Mouse (Mus musculus) midbrain, embryonic 11.5 days (tissue): ENCODE data around the gene Trak1. TPM values are rescaled to one million over a fixed set of nuclear protein-coding genes. Genes with fewer than 3 reads are reported as not detected.

Experiments
- ATAC-seq: fragments of 200-750 bp; cut with Nextera tagmentation; 2 replicates; pipeline ENCODE4 v1.8.0; 2017; ENCODE audit warnings: moderate TSS enrichment, moderate library complexity; ENCODE audit not compliant: low FRiP score
- DNase-seq: peaks from one replicate; pipeline ENCODE4 v3.0.0; 2015; ENCODE audit warnings: low spot score; ENCODE audit errors: missing footprints
- H3K27ac ChIP-seq: fragments of 300-500 bp; sonication (generic); 2 replicates; pipeline ENCODE4 v1.5.1; 2014; ENCODE audit warnings: low read depth, low read length
- H3K27me3 ChIP-seq: fragments of 300-500 bp; sonication (generic); 2 replicates; pipeline ENCODE4 v1.6.1; 2014; ENCODE audit warnings: mild to moderate bottlenecking, low read length, moderate library complexity, mixed read lengths; ENCODE audit not compliant: control insufficient read depth, insufficient read depth
- H3K36me3 ChIP-seq: fragments of 300-500 bp; sonication (generic); 2 replicates; pipeline ENCODE4 v1.6.1; 2014; ENCODE audit warnings: mild to moderate bottlenecking, low read length, moderate library complexity, mixed read lengths; ENCODE audit not compliant: control insufficient read depth, insufficient read depth
- H3K4me1 ChIP-seq: fragments of 300-500 bp; sonication (generic); 2 replicates; pipeline ENCODE4 v1.6.1; 2014; ENCODE audit warnings: low read length; ENCODE audit not compliant: control insufficient read depth, insufficient read depth
- H3K4me2 ChIP-seq: fragments of 300-500 bp; sonication (generic); 2 replicates; pipeline ENCODE4 v1.6.1; 2014; ENCODE audit warnings: mild to moderate bottlenecking, moderate library complexity
- H3K4me3 ChIP-seq: fragments of 300-500 bp; sonication (generic); 2 replicates; pipeline ENCODE4 v1.5.1; 2014; ENCODE audit warnings: low read depth, low read length
- H3K9ac ChIP-seq: fragments of 300-500 bp; sonication (generic); 2 replicates; pipeline ENCODE4 v1.6.1; 2014; ENCODE audit warnings: low read length
- H3K9me3 ChIP-seq: fragments of 300-500 bp; sonication (generic); 2 replicates; pipeline ENCODE4 v1.6.1; 2016; ENCODE audit warnings: low read length; ENCODE audit not compliant: control insufficient read depth
- WGBS: fragments of 180-500 bp; shearing (Covaris S2); extraction: QIAGEN DNeasy Blood & Tissue Kit; methylation state at CpG from one replicate; pipeline ENCODE4 v1.1.7; 2014; 5-methylcytosine and 5-hydroxymethylcytosine counted together
- polyA plus RNA-seq: library from polyadenylated mRNA; unstranded; fragments of >200 nt; fragmentation: Nextera tagmentation; extraction: Ambion mirVana; gene quantifications from 2 replicates; pipeline ENCODE4 v1.2.1, GENCODE M21; 2014

The Trak1 gene
- polyA plus RNA-seq, 1 experiment from 2014 or later: 20.5 TPM

- 93% methylated on average over 15 of the region's 15 CpGs for WGBS
- Histone ChIP-seq H3K36me3 (no peaks in the 10 kb centered on the region), H3K27me3 (no peaks in the 10 kb centered on the region), H3K27ac (no peak overlapping the region), H3K4me2 (no peak overlapping the region), H3K4me3 (no peak overlapping the region), H3K9ac (no peak overlapping the region), H3K4me1 (peaks cover 21% of the 10 kb centered on the region), H3K9me3 (no peaks in the 10 kb centered on the region)
- no peak for DNase-seq
- ATAC-seq: no peak
These were observed 48.3 kb downstream of the Trak1 start for GRCm38 (mm10) chr9:121345427-121346130.

GRCm38 (mm10) chr9:121346635-121347034 lies 49.3 kb downstream of the Trak1 start:
- Histone ChIP-seq H3K9me3 (no peaks in the 10 kb centered on the region), H3K4me2 (no peak overlapping the region), H3K4me3 (no peak overlapping the region), H3K36me3 (no peaks in the 10 kb centered on the region), H3K4me1 (peaks cover 29% of the 10 kb centered on the region), H3K27ac (no peak overlapping the region), H3K9ac (no peak overlapping the region), H3K27me3 (no peaks in the 10 kb centered on the region)
- 78% methylated on average over 5 of the region's 5 CpGs for WGBS
- ATAC-seq (no peak), DNase-seq (no peak)

DNA sequence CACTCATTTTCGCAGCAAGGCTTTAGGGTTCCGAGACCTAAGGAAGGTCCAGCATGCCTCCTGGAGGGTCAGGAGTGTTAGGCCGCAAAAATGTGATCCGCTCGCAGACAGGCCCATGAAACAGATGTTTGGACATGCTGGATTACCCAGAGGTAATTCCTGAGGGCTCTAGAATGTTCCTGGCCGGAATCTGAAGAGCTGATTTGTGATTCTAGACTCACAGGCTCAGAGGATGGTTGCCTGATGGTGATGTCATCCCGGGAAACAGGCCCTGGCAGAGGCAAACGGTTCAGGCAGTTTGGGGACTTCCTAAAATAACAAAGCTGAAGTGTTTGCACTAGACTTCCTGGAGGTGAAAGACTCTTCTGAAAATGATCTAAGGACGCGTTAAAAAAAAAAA lies 50.7 kb downstream of the Trak1 start:
- Histone ChIP-seq H3K4me3 (no peak overlapping the region), H3K27me3 (no peaks in the 10 kb centered on the region), H3K4me2 (no peak overlapping the region), H3K9ac (no peak overlapping the region), H3K4me1 (peaks cover 36% of the 10 kb centered on the region), H3K36me3 (no peaks in the 10 kb centered on the region), H3K27ac (peak overlapping the region; percentile 64), H3K9me3 (no peaks in the 10 kb centered on the region)
- 28% methylated on average over 10 of the region's 10 CpGs for WGBS
- ATAC-seq: no peak
- DNase-seq: peak; percentile 89

GRCm38 (mm10) chr9:121348476-121348875 lies 51.2 kb downstream of the Trak1 start:
- peak; percentile 57 for ATAC-seq
- H3K4me2 ChIP-seq: no peak overlapping the region
- peaks cover 36% of the 10 kb centered on the region for H3K4me1 ChIP-seq
- H3K9ac ChIP-seq: no peak overlapping the region
- no peaks in the 10 kb centered on the region for H3K36me3 ChIP-seq
- H3K9me3 ChIP-seq: no peaks in the 10 kb centered on the region
- 7% methylated on average over 5 of the region's 5 CpGs for WGBS
- H3K27ac ChIP-seq: peak overlapping the region; percentile 64
- no peaks in the 10 kb centered on the region for H3K27me3 ChIP-seq
- H3K4me3 ChIP-seq: no peak overlapping the region
- DNase-seq: peak; percentile 86

DNA sequence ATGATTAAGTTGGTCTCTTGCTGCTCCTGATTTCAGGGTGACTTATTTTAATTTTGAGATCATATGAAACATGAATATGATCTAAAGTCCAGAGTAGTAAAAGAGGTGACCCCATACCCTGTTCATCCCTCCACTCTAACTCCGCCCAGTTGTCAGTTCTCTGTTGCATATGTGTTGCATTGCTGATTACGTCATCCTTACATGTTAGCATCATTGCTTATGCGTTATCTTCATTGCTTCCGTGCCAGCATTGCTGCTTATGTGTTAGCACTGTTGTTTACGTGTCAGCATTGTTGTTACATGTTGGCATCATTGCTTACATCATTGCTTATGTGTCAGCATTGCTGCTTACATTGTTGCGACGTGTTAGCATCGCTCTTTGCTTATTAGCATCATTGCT lies 51.8 kb downstream of the Trak1 start:
- WGBS: 89% methylated on average over 8 of the region's 8 CpGs

GRCm38 (mm10) chr9:121350601-121351000 lies 53.3 kb downstream of the Trak1 start:
- Histone ChIP-seq H3K4me1 (peaks cover 36% of the 10 kb centered on the region), H3K36me3 (no peaks in the 10 kb centered on the region), H3K9ac (no peak overlapping the region), H3K27ac (no peak overlapping the region; the same call in 1 of the 2 replicates), H3K4me2 (no peak overlapping the region), H3K4me3 (no peak overlapping the region), H3K27me3 (no peaks in the 10 kb centered on the region), H3K9me3 (no peaks in the 10 kb centered on the region)
- ATAC-seq (no peak), DNase-seq (no peak)
- WGBS: 35% methylated on average over 3 of the region's 3 CpGs

More for the DNA sequence above, 51.8 kb downstream of the Trak1 start:
- H3K36me3 ChIP-seq: no peaks in the 10 kb centered on the region
- H3K27ac ChIP-seq: no peak overlapping the region
- no peak for DNase-seq
- no peaks in the 10 kb centered on the region for H3K9me3 ChIP-seq
- H3K4me2 ChIP-seq: no peak overlapping the region
- no peak for ATAC-seq
- H3K9ac ChIP-seq: no peak overlapping the region
- H3K4me3 ChIP-seq: no peak overlapping the region
- H3K4me1 ChIP-seq: peaks cover 36% of the 10 kb centered on the region
- H3K27me3 ChIP-seq: no peaks in the 10 kb centered on the region

DNA sequence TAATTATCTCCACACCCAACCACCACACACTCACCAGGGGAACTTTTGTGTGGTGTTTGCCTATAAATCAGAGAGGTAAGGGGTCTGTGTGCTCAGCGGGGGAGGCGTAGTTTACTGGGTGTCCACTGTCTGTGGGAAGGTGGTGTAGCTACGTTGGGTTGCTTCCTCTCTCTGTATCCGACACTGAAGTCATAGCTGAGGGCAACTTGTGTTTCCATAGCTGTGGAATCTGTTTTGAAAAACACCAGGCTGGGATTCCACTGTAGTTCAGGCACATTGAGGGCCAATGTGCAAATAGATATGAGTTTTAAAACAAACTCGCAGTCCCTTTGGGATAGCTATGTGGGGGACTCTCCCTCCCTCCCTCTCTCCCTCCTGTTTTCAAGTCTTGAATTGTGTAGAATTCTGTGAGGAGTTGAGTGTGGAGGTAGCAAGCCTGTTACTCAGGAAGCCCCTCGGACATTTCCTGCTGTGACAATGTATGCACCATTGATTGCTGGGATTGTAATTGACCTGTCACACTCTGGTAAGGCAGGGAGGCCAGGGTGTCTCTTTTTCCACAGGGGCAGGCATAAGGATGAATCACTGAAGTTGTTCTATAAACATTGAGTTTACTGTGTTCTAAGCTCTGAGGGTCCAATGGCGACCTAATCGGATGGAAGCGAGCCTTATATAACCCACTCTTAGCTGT lies 54.2 kb downstream of the Trak1 start:
- Histone ChIP-seq H3K4me2 (no peak overlapping the region), H3K4me1 (peaks cover 36% of the 10 kb centered on the region), H3K36me3 (no peaks in the 10 kb centered on the region), H3K9ac (no peak overlapping the region), H3K27ac (peak overlapping the region; percentile 20; the same call in 1 of the 2 replicates), H3K9me3 (no peaks in the 10 kb centered on the region), H3K4me3 (no peak overlapping the region), H3K27me3 (no peaks in the 10 kb centered on the region)
- DNase-seq: no peak
- ATAC-seq: no peak
- 60% methylated on average over 9 of the region's 9 CpGs for WGBS

DNA sequence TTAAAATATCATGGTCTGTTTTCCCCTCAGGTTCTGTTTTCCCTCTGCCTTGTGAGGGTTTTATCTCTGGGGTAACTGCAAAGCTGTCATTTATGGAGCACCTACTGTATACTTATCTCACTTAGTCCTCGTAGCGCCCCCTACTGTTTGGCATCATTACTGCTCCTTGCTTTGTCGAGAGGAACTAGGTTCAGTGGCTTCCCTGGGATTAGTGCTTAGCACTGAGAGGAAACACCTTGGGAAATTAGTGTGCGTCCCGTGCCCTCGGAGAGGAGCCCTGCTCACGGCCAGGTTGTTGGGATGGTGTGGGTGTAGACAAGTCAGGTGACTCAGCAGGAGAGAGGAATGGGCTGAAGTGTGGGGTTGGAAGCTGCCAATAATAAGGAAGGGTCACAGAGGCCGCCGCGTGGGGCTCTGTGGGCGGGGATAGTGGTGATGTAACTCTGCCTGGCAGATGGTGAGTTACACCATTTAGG lies 54.9 kb downstream of the Trak1 start:
- 32% methylated on average over 11 of the region's 11 CpGs for WGBS
- peak; percentile 92 for DNase-seq

DNA sequence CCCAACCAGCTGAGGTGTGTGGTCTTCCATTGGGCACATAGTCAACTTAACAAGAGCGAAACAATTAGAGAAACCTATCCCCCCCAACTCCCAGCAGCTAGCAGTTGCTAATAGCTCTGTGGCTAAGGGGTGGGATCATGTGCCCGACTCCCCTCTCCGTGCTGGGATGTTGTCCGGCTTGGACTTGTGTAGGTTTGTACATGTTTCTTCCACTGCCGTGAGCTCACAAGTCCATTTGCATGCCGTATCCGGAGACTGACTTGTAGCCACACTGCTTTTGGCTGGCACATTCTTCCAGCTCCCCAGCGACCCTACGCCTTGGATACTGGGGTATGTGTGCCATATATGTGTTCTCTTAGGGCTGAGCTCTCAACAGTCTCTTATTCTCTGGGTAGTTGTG lies 55.4 kb downstream of the Trak1 start:
- peaks cover 37% of the 10 kb centered on the region for H3K4me1 ChIP-seq
- H3K36me3 ChIP-seq: no peaks in the 10 kb centered on the region
- H3K4me3 ChIP-seq: no peak overlapping the region
- 86% methylated on average over 9 of the region's 9 CpGs for whole genome bisulfite sequencing
- H3K27ac ChIP-seq: no peak overlapping the region
- no peak overlapping the region for H3K9ac ChIP-seq
- H3K4me2 ChIP-seq: no peak overlapping the region
- H3K27me3 ChIP-seq: no peaks in the 10 kb centered on the region
- DNase-seq (no peak), ATAC-seq (no peak)
- H3K9me3 ChIP-seq: no peaks in the 10 kb centered on the region

More for the DNA sequence above, 54.9 kb downstream of the Trak1 start:
- 0 out of 2 replicates have a peak, but pooled peaks have one; percentile 30 for ATAC-seq
- Histone ChIP-seq H3K4me2 (no peak overlapping the region), H3K36me3 (no peaks in the 10 kb centered on the region), H3K27me3 (no peaks in the 10 kb centered on the region), H3K9me3 (no peaks in the 10 kb centered on the region), H3K4me3 (no peak overlapping the region), H3K27ac (no peak overlapping the region), H3K4me1 (peaks cover 39% of the 10 kb centered on the region), H3K9ac (no peak overlapping the region; the same call in 1 of the 2 replicates)
